Mouse (Mus musculus): ENCODE measurements around the gene Ndufa6. TPM values are rescaled to one million over a fixed set of nuclear protein-coding genes. Genes with fewer than 3 reads are reported as not detected.
"Not testable (repeated sequence)": the region's sequence is repeated elsewhere in the genome, so short reads cannot be mapped to it uniquely, and the experiment has no call there.

Gene Ndufa6
- 343 and 383 TPM in 2 replicates for polyA plus RNA-seq (2015; fragmentation: Nextera tagmentation; extraction: Ambion mirVana)

DNA sequence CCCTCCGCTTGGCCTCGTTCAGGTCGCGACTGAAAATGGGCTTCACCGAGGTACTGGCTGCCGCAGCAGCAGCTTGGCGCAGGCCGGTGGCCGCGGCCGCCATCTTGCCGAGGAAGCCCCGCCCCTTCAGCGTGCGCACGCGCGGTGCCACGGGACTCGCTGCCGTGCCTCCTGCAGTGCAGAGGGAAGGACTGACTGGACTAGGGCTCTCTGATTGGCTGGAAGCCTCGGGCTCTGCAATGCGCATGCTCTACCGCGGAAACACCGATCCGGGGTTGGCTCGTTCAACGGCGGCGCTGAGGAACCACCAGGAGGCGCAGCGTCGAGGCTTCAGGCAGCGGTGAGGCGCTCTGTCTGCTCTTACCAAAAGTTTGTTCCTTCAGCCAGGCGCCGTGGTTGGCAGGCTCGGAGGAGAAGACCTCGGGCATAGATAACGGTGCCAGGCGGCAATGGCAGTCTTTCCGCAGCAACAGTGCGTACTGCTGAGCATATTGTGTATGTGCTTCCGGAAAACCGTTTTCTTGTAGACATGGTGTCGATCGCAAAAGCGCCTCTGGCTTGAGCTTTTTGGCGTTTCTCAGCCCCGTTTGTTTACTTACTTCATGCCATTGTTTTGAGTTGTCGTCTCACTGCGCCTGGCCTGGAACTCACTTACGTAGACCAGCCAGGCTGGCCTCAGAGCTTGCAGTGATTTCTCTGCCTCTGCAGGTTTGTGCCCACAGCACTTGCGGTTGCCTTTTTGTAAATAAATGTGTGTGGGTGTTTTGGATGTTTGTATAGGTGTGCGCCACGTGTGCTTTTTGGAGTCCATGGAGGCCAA lies at the start of gene Ndufa6:
Gene Ndufa6, minus strand, starts transcription at position 197 of the 820 bp plus-strand sequence.
- H3K4me2 ChIP-seq: peak within 1 kb of the TSS; percentile 94
- peak within 1 kb of the TSS; percentile 91 for H3K27ac ChIP-seq (replicated peaks)
- no peaks in the 10 kb centered on the region for H3K9me3 ChIP-seq
- ATAC-seq (ENCODE audit: low read depth): peak; percentile 99
- peak within 1 kb of the TSS; percentile 97 for H3K4me3 ChIP-seq
- WGBS: 2% methylated on average over 57 of the region's 57 CpGs
- peaks cover 31% of the 10 kb centered on the region for H3K4me1 ChIP-seq (replicated peaks)
- peaks cover 18% of the 10 kb centered on the region for H3K36me3 ChIP-seq
- H3K27me3 ChIP-seq: no peaks in the 10 kb centered on the region
- H3K9ac ChIP-seq: peak within 1 kb of the TSS; percentile 99

DNA sequence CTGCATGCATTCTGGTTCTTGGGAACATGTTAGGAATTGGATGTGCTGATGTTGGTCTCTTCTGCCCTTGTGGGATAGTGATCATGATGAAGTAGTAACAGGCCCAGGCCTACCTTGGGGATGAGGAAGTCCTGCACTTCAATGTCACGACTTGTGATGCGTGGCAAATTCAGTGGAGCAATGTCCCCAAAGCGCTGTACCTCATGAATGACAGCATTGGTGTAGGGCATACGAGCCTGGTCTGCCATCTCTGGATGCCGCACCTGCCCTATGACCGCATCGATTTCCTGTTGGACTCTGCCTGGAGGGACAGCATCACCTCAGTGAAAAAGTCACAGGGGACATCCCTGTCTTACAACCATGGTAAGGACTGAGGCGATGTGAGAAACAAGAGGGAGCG lies 49.5 kb upstream of the Ndufa6 start:
- Histone ChIP-seq H3K27ac (replicated peaks) (no peak overlapping the region), H3K9ac (no peak overlapping the region), H3K4me2 (no peak overlapping the region), H3K27me3 (no peaks in the 10 kb centered on the region), H3K9me3 (no peaks in the 10 kb centered on the region), H3K4me3 (no peak overlapping the region), H3K4me1 (replicated peaks) (no peaks in the 10 kb centered on the region), H3K36me3 (no peaks in the 10 kb centered on the region)
- WGBS: 94% methylated on average over 9 of the region's 9 CpGs
- ATAC-seq (ENCODE audit: low read depth): no peak

DNA sequence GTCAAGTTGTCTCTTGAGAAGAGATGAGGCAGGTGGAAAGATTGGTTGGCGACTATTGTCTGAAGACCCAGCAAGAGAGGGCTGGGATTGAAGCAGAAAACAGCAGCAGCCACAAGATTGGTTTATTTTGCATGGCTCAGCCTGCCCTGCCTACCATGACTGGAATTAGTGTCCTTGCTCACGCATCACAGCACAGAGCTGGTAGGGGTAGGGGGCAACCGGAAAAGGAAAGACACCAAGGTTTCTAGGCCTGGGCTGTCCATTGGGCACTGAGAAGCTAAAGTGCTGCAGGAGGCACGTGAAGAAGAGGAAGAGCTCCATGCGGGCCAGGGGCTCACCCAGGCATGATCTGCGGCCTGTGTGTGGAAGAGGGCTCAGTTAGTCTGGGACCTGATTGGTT lies 48.6 kb upstream of the Ndufa6 start:
- ATAC-seq (ENCODE audit: low read depth): no peak
- whole genome bisulfite sequencing: 86% methylated on average over 6 of the region's 6 CpGs
- Histone ChIP-seq H3K36me3 (no peaks in the 10 kb centered on the region), H3K27ac (replicated peaks) (no peak overlapping the region), H3K4me3 (no peak overlapping the region), H3K4me1 (replicated peaks) (no peaks in the 10 kb centered on the region), H3K9ac (no peak overlapping the region), H3K4me2 (no peak overlapping the region), H3K27me3 (no peaks in the 10 kb centered on the region), H3K9me3 (no peaks in the 10 kb centered on the region)

DNA sequence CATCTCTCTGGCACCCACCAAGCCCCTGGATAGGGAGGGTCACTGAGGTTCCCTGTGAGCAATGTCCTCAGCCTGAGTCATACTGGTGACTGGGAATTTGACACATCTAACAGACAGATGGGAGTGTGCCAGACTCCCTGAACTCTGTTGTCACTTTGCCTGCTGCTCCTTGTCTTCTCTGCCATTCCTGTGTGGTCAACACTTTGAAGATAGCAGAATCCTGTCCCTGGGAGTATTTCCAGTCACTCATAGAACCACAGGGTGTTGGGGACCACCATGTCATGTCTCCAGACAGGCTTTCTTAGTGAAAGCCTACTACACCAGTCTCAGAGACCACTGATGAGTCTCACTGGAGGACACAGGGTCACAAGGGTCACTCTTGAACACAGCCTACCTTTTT lies 48.0 kb upstream of the Ndufa6 start:
- H3K27me3 ChIP-seq: no peaks in the 10 kb centered on the region
- H3K36me3 ChIP-seq: no peaks in the 10 kb centered on the region
- H3K27ac ChIP-seq (replicated peaks): no peak overlapping the region
- H3K9ac ChIP-seq: no peak overlapping the region
- H3K4me2 ChIP-seq: no peak overlapping the region
- H3K9me3 ChIP-seq: no peaks in the 10 kb centered on the region
- ATAC-seq (ENCODE audit: low read depth): no peak
- H3K4me1 ChIP-seq (replicated peaks): no peaks in the 10 kb centered on the region
- H3K4me3 ChIP-seq: no peak overlapping the region

DNA sequence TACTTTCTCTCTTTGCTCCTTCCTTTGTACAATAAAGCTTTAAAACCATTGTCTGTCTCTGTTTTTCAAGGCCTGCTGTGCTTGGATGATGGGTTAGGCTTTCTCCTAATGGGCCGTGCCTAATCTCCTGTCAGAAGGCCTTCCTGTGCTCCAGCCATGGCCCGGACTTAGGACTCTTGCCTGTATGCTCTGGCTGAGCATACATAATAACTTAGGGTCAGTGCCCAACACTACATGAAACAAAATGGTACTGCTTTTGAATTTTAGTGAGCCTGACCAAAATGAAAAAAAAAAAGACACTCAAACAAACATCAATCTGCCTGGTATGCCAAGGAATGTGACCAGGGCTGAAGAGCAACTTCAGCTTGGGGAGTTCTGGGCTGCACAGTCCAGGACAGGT lies 47.4 kb upstream of the Ndufa6 start:
- 11% methylated on average over 2 of the region's 2 CpGs for WGBS
- Histone ChIP-seq H3K27me3 (no peaks in the 10 kb centered on the region), H3K4me1 (replicated peaks) (no peaks in the 10 kb centered on the region), H3K9ac (no peak overlapping the region), H3K4me2 (no peak overlapping the region), H3K9me3 (no peaks in the 10 kb centered on the region), H3K4me3 (no peak overlapping the region), H3K36me3 (no peaks in the 10 kb centered on the region), H3K27ac (replicated peaks) (no peak overlapping the region)
- ATAC-seq (ENCODE audit: low read depth): no peak

DNA sequence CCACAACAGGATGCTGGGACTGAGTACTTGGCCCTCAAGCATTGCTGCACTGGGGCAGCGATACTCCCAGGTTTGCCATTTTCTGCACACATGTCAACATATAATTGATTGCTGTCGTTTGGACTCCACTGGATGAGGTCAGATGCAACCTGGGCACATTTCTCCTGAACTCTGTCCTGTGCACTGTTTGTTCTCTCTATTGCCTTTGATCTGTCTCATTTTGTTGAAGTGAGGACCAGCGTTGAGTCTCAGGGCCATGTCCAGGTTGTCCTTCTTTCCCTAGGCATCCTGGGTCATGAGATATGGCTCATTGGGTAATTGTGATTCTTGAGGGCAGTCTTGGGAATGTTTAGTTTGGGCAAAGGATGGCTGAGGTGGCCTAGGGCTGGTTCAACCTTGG lies 41.8 kb upstream of the Ndufa6 start:
- 89% methylated on average over 3 of the region's 3 CpGs for WGBS
- not testable (repeated sequence) for H3K27ac ChIP-seq (replicated peaks); H3K27me3 ChIP-seq; H3K36me3 ChIP-seq; H3K9ac ChIP-seq; H3K4me2 ChIP-seq; H3K4me3 ChIP-seq; H3K9me3 ChIP-seq; ATAC-seq (ENCODE audit: low read depth); H3K4me1 ChIP-seq (replicated peaks)

DNA sequence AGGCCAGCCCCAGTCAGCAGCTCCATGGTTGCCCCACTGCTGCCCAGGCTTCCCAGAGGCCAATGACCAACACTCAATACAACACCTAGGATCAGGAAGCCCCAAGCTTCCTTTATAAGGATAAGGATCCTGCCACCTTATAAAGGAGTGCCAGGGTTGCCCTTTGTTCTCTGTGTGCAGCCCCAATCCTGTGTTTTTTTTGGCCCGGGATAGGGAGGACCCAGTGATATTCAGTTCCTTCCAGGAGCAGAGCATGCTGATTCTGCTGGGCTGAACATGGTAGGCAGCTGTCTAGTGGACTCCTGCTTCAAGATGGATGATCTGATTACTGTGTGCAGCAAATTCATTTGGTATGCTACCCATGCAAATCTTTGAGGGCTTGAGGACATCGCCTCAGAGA lies 39.8 kb upstream of the Ndufa6 start, which contains the start of gene Cyp2d11:
Gene Cyp2d11, minus strand, starts transcription at position 101 of the 400 bp plus-strand sequence.
- H3K4me2 ChIP-seq; H3K4me1 ChIP-seq (replicated peaks); H3K36me3 ChIP-seq; H3K9me3 ChIP-seq; H3K27ac ChIP-seq (replicated peaks); ATAC-seq (ENCODE audit: low read depth); H3K9ac ChIP-seq; H3K27me3 ChIP-seq; H3K4me3 ChIP-seq: not testable (repeated sequence)
- 71% methylated on average over 2 of the region's 2 CpGs for WGBS

DNA sequence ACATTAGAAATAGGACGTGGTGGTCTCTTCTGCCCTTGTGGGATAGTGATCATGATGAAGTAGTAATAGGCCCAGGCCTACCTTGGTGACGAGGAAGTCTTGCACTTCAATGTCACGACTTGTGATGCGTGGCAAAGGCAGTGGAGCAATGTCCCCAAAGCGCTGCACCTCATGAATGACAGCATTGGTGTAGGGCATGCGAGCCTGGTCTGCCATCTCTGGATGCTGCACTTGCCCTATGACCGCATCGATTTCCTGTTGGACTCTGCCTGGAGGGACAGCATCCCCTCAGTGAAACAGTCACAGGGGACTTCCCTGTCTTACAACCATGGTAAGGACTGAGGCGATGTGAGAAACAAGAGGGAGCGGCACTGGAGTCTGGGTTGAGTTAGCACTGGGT lies 35.8 kb upstream of the Ndufa6 start:
- H3K36me3 ChIP-seq; ATAC-seq (ENCODE audit: low read depth); H3K4me2 ChIP-seq; H3K4me1 ChIP-seq (replicated peaks); H3K9me3 ChIP-seq; H3K27me3 ChIP-seq; H3K27ac ChIP-seq (replicated peaks); H3K4me3 ChIP-seq; H3K9ac ChIP-seq: not testable (repeated sequence)
- 91% methylated on average over 10 of the region's 10 CpGs for WGBS

DNA sequence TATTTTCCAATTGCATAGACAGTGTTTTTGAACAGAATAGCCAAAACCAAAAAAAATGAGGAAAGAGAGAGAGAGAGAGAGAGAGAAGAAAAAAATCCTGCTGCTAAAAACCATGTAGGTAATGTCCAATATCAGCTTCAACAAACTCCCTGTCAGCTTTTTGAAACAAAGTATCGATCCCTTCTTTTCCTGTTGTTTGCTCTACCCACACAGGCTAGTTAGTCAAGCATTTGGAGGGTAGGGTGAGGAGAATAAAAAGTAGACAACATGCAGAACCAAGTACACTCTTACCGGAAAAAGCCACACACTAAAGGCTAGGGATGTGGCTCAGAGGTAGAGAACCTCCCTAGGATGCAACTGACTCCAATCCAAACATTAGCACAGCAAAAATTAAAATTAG lies 31.6 kb upstream of the Ndufa6 start:
- no peaks in the 10 kb centered on the region for H3K36me3 ChIP-seq
- 92% methylated on average over 2 of the region's 2 CpGs for WGBS
- H3K4me1 ChIP-seq (replicated peaks): peaks cover 3% of the 10 kb centered on the region
- H3K9ac ChIP-seq: no peak overlapping the region
- H3K4me3 ChIP-seq: no peak overlapping the region
- no peaks in the 10 kb centered on the region for H3K9me3 ChIP-seq
- H3K4me2 ChIP-seq: no peak overlapping the region
- no peak overlapping the region for H3K27ac ChIP-seq (replicated peaks)
- no peaks in the 10 kb centered on the region; the same call in 1 of the 2 replicates for H3K27me3 ChIP-seq
- ATAC-seq (ENCODE audit: low read depth): no peak

DNA sequence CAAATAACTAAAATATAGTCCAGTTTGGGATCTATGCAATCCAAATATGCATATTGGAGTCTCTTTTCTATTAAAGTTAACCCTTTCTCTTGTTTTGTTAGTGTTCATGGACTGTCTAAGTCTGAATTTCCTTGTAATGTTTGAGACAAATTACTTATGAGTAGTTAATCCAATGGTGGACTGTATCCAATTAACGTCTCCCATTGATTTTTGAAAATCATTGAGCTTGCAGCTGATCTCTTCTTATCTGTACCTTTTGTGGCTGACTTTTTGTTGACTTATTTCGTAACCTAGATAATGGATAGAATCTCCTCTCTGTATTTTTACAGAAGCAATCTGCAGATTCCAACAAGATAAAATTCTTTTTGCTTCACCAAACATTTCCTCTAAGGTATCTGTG lies 28.3 kb upstream of the Ndufa6 start:
- no peak overlapping the region for H3K27ac ChIP-seq (replicated peaks)
- no peak overlapping the region for H3K4me3 ChIP-seq
- H3K9me3 ChIP-seq: no peaks in the 10 kb centered on the region
- H3K4me2 ChIP-seq: no peak overlapping the region
- H3K36me3 ChIP-seq: no peaks in the 10 kb centered on the region
- H3K27me3 ChIP-seq: no peaks in the 10 kb centered on the region; the same call in 1 of the 2 replicates
- peaks cover 12% of the 10 kb centered on the region for H3K4me1 ChIP-seq (replicated peaks)
- H3K9ac ChIP-seq: no peak overlapping the region
- 94% methylated on average over 2 of the region's 2 CpGs for WGBS
- ATAC-seq (ENCODE audit: low read depth): no peak

DNA sequence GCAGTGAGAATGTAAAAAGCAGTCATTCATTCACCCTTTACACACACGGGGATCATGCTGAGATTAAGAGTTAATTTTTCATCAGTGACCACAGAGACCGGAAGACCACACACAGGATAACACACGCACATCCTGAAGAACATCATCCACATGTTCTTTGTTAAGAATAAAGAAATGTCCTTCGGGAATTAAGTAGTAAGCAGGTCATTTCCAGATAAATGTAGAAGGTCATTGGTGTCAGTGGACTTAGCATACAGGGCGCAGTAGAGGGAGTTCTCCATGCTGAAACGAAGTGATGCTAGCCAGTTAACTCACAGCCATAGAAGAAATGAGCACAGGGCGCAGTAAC lies 26.6 kb upstream of the Ndufa6 start:
- H3K27ac ChIP-seq (replicated peaks): no peak overlapping the region
- no peak for ATAC-seq (ENCODE audit: low read depth)
- H3K4me1 ChIP-seq (replicated peaks): peaks cover 21% of the 10 kb centered on the region
- H3K9ac ChIP-seq: peak overlapping the region; percentile 63
- WGBS: 33% methylated on average over 7 of the region's 7 CpGs
- no peaks in the 10 kb centered on the region for H3K9me3 ChIP-seq
- no peaks in the 10 kb centered on the region; the same call in 1 of the 2 replicates for H3K27me3 ChIP-seq
- H3K4me2 ChIP-seq: peak overlapping the region; percentile 56
- no peaks in the 10 kb centered on the region for H3K36me3 ChIP-seq
- H3K4me3 ChIP-seq: peak overlapping the region; percentile 34

DNA sequence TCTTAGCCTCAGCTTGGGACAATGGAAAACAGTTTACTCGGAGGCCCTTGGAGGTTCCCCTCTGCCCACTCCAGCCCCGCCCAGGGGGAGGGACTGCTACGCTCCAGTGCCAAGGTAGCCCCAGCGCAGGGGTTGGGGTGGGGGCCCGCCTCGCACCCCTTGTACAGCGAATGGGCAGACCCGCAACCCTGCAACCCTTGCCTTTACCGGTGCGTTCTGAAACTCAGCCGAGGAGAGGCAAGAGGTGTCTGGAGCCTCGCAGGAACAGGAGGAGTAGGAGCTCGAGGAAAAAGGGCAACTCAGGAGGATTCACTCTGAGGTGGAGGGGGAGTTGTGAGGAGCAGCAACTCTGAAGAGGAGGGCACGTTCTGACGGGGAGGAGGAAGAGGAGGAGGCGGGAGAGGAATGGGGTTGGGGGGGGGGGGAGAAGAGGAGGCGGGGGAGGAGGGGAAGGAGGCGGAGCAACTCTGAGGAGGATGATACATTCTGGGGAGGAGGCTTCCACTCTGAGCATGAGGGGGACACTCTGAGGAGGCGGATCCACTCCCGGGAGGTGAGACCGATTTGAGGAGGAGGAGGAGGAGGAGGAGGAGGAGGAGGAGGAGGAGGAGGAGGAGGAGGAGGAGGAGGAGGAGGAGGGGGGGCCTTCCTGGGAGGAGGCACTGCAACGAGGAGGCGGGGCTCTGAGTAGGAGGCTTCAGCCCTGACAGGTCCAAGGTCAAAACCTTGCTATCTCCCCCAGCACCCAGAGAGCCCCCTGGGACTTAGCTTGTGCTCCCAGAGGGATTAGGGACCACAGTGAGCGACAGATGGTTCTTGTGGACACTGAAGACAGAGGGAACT lies 26.0 kb upstream of the Ndufa6 start, which contains the start of gene Cyp2d22:
Gene Cyp2d22, minus strand, starts transcription at position 390 of the 843 bp plus-strand sequence.
- peak within 1 kb of the TSS; percentile 34 for H3K4me3 ChIP-seq
- 1% methylated on average over 18 of the region's 24 CpGs for WGBS
- peak within 1 kb of the TSS; percentile 63 for H3K9ac ChIP-seq
- ATAC-seq (ENCODE audit: low read depth): peak; percentile 77
- H3K4me2 ChIP-seq: peak within 1 kb of the TSS; percentile 56
- H3K36me3 ChIP-seq: no peaks in the 10 kb centered on the region
- H3K27ac ChIP-seq (replicated peaks): no peak within 1 kb of the TSS; the same call in 1 of the 2 replicates
- peaks cover 21% of the 10 kb centered on the region for H3K4me1 ChIP-seq (replicated peaks)
- no peaks in the 10 kb centered on the region for H3K9me3 ChIP-seq
- no peaks in the 10 kb centered on the region; the same call in 1 of the 2 replicates for H3K27me3 ChIP-seq
